Mouse (Mus musculus) layer of hippocampus, postnatal 36 days (tissue): ENCODE results near the gene Hemgn. TPM values are rescaled to one million over a fixed set of nuclear protein-coding genes. Genes with fewer than 3 reads are reported as not detected.

Experiments
- DNase-seq, 2 experiments: peaks; one replicate each; pipeline ENCODE4 v3.0.0; 2022
- total RNA-seq, 2 experiments: library from RNA; stranded (reverse); gene quantifications; 2 replicates each; pipeline ENCODE4 v1.2.3; 2021

The Hemgn gene
- not detected for total RNA-seq

- DNase-seq, result no peak
Observed at GRCm38 (mm10) chr4:46413406-46413805, at the start of gene Hemgn. TSS of gene Hemgn (minus strand) at chr4:46413506.

- DNase-seq, result no peak
Observed at GRCm38 (mm10) chr4:46458411-46458810, 45.1 kb upstream of the Hemgn start.

GRCm38 (mm10) chr4:46457186-46457585 lies 43.9 kb upstream of the Hemgn start:
- DNase-seq, result no peak

- no peak for DNase-seq
Observed at GRCm38 (mm10) chr4:46456762-46457161, 43.5 kb upstream of the Hemgn start.

- no peak for DNase-seq
Observed at GRCm38 (mm10) chr4:46454097-46454864, 41.0 kb upstream of the Hemgn start.

GRCm38 (mm10) chr4:46452855-46453719 lies 39.8 kb upstream of the Hemgn start:
- no peak for DNase-seq

GRCm38 (mm10) chr4:46452481-46452850 lies 39.2 kb upstream of the Hemgn start:
- peak; percentile 34 to 41 for DNase-seq

- DNase-seq, result peak; percentile 76
Observed at GRCm38 (mm10) chr4:46451758-46452480, 38.6 kb upstream of the Hemgn start.

GRCm38 (mm10) chr4:46451240-46451757 lies 38.0 kb upstream of the Hemgn start:
- peak; percentile 77 to 82 for DNase-seq

GRCm38 (mm10) chr4:46450519-46451131 lies 37.3 kb upstream of the Hemgn start, which contains the start of gene Anp32b:
TSS of gene Anp32b (plus strand) at chr4:46450902.
- DNase-seq, result peak; percentile 93 to 95

- DNase-seq, result no peak
Observed at GRCm38 (mm10) chr4:46450020-46450518, 36.8 kb upstream of the Hemgn start.

- peak in 1 of 2 experiments; percentile 14 for DNase-seq
Observed at GRCm38 (mm10) chr4:46448886-46449285, 35.6 kb upstream of the Hemgn start.

GRCm38 (mm10) chr4:46447461-46447860 lies 34.2 kb upstream of the Hemgn start:
- no peak for DNase-seq

GRCm38 (mm10) chr4:46445237-46445945 lies 32.1 kb upstream of the Hemgn start:
- no peak for DNase-seq

- no peak for DNase-seq
Observed at GRCm38 (mm10) chr4:46442501-46442900, 29.2 kb upstream of the Hemgn start.

GRCm38 (mm10) chr4:46432339-46433036 lies 19.2 kb upstream of the Hemgn start:
- no peak for DNase-seq

- no peak for DNase-seq
Observed at GRCm38 (mm10) chr4:46428903-46429499, 15.7 kb upstream of the Hemgn start.

GRCm38 (mm10) chr4:46422625-46423024 lies 9.3 kb upstream of the Hemgn start:
- DNase-seq, result no peak

- DNase-seq, result no peak
Observed at GRCm38 (mm10) chr4:46418851-46419250, 5.5 kb upstream of the Hemgn start.

- DNase-seq, result no peak
Observed at GRCm38 (mm10) chr4:46417491-46417890, 4.2 kb upstream of the Hemgn start.
